Mouse (Mus musculus) cerebellum, postnatal 10 days (tissue): Measurements from ENCODE around the gene Zc3h7b.
"Not testable (repeated sequence)": the region's sequence is repeated elsewhere in the genome, so short reads cannot be mapped to it uniquely, and the experiment has no call there.

Experiments
- DNase-seq, 2 experiments: peaks; one replicate each; pipeline ENCODE4 v3.0.0; 2021; ENCODE audit warnings: mixed read lengths in 2 of 2

The Zc3h7b gene

GRCm38 (mm10) chr15:81739924-81740323 is 4.9 kb upstream of the Zc3h7b start:
- DNase-seq: peak in 1 of 2 experiments; percentile 40

GRCm38 (mm10) chr15:81742368-81742767 is 2.5 kb upstream of the Zc3h7b start:
- DNase-seq: not testable (repeated sequence)

DNA sequence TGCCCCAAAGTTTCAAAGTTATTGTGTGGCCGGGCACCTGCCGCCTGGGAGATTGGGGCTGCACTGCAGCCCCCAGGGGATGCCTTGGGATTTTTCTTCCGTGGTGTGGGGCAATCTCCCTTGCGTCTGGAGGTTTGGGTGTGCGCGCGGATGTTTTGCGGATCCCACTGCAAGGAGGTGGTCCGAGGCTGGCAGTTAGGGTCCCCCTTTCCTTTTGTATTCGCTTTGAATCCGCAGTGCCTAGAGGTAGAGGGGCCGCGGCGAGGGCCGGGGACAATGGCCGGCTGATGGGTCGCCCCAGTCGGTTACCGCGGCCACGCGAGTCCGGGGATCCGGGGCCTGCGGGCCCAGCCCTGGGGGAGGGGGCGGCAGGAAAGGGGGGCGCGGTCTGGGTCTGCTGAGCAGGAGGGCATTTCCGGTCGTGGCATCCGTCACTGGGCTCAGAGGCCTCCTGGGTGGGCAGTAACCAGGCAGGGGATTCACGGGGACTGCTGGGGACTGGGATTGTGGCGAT is 801 bp downstream of the Zc3h7b start:
- peak; percentile 90 to 91 for DNase-seq

DNA sequence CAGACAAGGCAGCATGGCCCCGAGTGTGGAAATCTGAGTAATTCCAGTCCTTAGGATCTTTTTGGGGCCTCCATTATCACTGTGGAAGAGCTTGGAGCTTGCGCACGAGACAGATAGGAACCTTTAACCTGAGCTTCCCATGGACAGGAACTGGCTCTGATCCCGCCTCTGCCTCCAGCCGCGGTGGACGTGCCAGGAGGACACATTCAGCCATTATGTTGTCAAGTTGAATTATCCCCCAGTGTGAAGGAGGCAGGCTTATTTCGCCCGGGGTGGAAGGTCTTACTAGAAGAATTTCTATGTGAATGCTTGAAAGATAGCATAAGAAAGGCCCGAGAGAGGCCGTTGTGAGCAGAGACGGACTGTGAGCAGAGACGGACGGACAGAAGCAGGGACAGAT is 4.9 kb downstream of the Zc3h7b start:
- peak; percentile 53 to 54 for DNase-seq

DNA sequence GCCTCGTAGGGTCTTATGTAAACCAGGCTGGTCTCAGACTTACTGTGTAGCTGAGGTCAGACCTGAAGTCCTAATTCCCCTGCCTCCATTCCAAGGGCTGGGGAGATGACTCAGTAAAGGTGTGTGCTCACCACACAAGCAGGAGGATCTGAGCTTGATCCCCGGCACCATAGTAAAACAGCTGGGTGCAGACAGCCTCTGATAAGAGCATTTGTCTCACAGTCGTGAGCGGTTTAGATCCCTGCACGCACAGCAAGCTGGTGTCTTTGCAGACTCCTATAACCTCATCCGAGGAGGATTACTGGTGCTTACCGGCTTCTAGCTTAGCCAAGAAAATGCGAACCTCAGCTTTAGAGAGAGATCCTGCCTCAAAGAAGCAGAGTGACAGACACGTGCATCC is 8.8 kb downstream of the Zc3h7b start:
- DNase-seq: no peak

DNA sequence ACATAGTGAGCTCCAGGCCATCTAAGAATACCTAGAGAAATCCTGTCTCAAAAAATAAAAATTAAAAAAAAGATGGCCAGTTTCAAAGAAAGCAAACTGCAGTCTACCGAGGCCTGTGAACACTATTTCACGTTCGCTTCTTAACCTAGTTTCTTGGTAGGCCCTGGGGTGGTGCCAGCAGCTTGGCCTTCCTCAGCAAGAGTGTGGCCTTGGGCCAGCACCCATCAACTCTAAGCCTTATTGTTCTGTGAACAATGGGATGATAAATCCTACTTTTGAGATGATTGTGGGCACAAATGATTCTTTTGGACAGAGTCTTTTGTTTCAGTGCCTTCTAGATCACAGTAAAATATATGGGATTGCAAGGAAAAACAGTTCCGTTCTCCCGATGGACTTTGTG is 13.8 kb downstream of the Zc3h7b start:
- peak; percentile 62 to 71 for DNase-seq

- no peak for DNase-seq
Observed at GRCm38 (mm10) chr15:81759542-81759941, 14.7 kb downstream of the Zc3h7b start.

- no peak for DNase-seq
Observed at GRCm38 (mm10) chr15:81760361-81761079, 15.7 kb downstream of the Zc3h7b start.

DNA sequence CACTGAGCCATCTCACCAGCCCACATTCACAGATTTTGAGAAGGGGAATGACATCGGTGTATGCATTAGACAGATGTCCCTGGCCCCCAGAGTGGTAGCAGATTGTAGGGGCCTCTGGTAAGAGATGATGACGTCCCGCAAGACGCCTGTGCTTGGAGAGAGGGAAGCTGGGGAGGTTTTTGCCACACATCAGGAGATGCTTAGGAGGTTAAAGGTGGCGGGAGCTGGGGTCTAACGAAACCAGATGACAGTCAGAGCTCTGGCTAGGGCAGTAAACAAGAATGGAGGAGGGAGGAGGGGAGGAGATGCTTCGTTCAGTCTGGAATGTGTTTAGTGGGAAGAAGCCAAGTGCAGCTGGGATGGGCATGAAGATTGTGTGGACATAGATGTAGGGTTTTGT is 16.5 kb downstream of the Zc3h7b start:
- DNase-seq: no peak

GRCm38 (mm10) chr15:81761959-81762358 is 17.1 kb downstream of the Zc3h7b start:
- no peak for DNase-seq

- DNase-seq: no peak
Observed at GRCm38 (mm10) chr15:81764573-81764972, 19.7 kb downstream of the Zc3h7b start.

GRCm38 (mm10) chr15:81765651-81766050 is 20.8 kb downstream of the Zc3h7b start:
- no peak for DNase-seq

GRCm38 (mm10) chr15:81766439-81766838 is 21.6 kb downstream of the Zc3h7b start:
- no peak for DNase-seq

- no peak for DNase-seq
Observed at GRCm38 (mm10) chr15:81769037-81769436, 24.2 kb downstream of the Zc3h7b start.

DNA sequence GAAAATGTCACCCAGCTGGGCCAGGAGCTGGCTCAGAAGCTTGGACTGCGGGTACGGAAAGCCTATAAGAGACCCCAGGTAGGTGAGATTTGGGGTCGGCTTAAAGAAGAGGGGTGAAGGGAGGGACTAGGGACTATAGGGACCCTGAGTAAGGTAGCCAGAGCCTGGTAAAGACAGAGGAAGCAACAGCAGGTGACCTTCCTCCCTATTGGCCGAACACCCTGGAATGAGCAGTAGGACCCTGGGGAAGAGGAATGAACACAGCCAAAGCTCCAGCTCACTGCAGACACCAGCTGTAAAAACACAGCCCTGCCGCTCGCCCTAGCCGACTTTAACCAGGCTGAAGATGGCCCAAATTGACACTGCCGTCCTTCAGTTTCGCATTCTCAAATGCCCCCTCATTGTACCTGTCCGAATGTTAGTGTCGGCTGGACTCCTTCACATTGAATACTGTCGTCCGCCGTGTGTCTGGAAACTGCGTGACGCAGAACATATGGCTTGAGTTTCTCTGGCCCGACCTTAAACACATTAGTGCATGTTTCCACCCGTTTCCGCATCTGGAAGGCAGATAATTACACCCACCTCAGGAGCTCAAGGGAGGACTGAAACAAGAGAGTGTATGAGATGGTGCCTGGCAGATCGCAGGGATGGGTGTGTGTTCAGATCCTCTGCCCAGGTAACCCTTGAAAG is 27.7 kb downstream of the Zc3h7b start:
- DNase-seq: no peak

DNA sequence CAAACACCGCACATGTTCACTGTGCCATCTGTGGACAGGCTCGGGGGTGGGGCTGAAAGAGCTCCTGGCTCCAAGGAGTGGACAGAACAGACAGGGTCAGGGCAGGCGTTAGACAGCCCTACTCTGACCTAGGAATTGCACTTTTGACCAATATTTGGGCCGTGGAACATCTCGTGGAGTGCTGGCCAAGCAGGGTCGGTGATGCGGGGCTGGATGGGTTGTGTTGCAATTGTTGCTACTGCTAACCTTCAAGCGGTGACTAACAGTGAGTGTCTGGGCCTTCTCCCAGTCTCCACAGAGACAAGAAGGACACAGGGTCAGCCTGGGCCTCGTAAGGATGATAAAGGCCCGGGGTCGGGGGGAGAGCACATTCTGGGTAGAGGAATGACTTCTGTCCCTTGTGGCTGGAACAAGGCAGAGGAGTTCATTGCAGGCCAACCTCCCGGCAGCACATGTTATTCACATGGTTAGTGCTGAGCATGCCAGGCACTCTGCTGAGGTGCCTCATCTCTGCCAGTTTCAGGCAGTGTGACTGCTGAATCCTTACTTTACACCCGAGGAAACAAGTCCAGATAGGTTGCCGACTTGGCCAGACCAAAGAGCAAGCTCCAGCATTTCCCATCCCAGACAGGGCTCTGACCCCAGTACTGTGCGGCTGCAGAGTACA is 29.8 kb downstream of the Zc3h7b start:
- peak; percentile 76 for DNase-seq

DNA sequence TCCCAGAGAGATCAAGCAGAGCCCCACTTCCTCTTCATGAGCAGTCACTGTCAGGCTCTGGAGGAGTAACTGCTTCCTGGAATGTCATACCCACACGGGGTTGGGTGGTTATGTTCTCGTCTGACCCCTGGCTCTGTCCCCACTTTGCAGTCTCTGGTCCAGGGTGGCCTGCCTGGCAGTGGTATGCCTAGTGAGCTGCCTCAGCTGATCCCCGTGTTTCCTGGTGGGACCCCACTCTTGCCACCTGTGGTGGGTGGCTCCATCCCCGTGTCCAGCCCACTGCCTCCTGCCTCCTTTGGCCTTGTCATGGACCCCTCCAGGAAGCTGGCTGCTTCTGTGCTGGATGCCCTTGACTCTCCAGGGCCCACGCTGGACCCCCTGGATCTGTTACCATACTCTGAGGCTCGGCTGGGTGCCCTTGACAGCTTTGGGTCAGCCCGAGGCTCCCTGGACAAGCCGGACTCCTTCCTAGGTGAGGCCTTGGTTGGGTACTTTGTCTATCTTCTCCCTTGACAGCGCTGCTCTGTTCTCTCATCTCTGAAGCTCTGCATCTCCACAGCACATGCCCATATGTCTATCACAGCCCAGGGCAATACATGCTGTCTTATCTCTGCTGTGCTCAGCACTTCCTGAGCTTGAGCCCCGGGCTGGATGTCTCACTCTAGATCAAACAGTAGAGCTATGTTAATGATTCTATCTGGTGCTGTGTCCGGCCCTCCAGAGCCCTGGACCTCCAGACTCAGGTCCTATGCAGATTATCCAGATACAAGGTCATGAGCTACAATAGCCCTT is 32.0 kb downstream of the Zc3h7b start:
- no peak for DNase-seq

GRCm38 (mm10) chr15:81781816-81782215 is 37.0 kb downstream of the Zc3h7b start:
- peak; percentile 71 to 76 for DNase-seq

- DNase-seq: peak; percentile 67 to 71
Observed at GRCm38 (mm10) chr15:81784762-81785161, 39.9 kb downstream of the Zc3h7b start.

GRCm38 (mm10) chr15:81785701-81786100 is 40.8 kb downstream of the Zc3h7b start:
- peak; percentile 72 to 80 for DNase-seq

DNA sequence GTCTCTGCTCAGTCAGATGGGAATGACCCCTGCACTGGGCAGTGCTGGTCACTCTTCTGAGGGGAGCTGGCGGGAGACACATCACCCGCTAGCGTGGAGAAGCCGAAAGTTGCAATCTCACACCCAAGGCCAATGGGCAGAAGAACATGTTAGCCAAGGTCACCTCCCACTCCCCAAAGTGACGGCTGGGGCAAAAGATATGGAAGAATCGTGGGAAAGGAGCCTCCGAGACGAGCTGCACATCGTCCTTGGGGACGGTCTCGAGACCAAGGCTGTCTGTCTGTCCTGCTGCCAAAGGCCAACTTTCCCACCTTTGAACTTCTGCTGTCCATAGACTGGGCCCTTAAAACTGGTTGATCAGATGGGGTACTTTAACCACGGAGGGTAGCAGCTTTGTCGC is 42.7 kb downstream of the Zc3h7b start:
- no peak for DNase-seq

- no peak for DNase-seq
Observed at GRCm38 (mm10) chr15:81792444-81792843, 47.6 kb downstream of the Zc3h7b start.

DNA sequence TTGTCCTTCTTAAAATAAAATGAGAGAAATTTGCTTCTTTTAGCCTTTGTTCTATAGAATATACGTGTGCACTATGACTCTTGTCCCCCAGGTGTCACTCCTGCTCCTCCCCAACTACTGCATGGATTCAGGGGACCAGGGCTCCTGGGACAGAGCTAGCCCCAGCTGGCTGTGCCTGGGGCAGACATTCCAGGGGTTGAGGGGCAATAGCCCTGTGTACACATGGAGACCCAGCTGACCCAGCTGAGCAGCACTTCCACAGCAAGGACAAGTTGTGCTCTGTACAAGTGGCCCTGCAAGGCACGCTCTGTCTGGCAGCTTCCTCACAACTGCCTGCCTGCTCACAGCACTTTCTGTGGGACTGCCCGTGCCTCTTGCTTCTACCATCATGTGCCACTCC is 51.4 kb downstream of the Zc3h7b start:
- peak in 1 of 2 experiments; percentile 35 for DNase-seq
